Mouse (Mus musculus) heart, postnatal 0 days (tissue): ENCODE data around the gene Hist3h2a. TPM values are rescaled to one million over a fixed set of nuclear protein-coding genes. Genes with fewer than 3 reads are reported as not detected.

Experiments
- ATAC-seq: fragments of 200-750 bp; cut with Nextera tagmentation; 2 replicates; pipeline ENCODE4 v1.8.0; 2017; ENCODE audit warnings: low read depth, moderate number of reproducible peaks, moderate library complexity; ENCODE audit not compliant: insufficient read depth
- DNase-seq: peaks from one replicate; pipeline ENCODE4 v3.0.0-alpha.2; 2016; ENCODE audit warnings: low spot score
- H3K27ac ChIP-seq: fragments of 300-500 bp; sonication (generic); 2 replicates; pipeline ENCODE4 v1.5.1; 2014; ENCODE audit warnings: low read depth, mild to moderate bottlenecking
- H3K27me3 ChIP-seq: fragments of 300-500 bp; sonication (generic); 2 replicates; pipeline ENCODE4 v1.6.1; 2014; ENCODE audit warnings: low read length, mixed read lengths; ENCODE audit not compliant: control insufficient read depth, insufficient read depth
- H3K36me3 ChIP-seq: fragments of 300-500 bp; sonication (generic); replicated peaks from 2 replicates; pipeline ENCODE4 v1.6.1; 2014; ENCODE audit warnings: low read length, mixed read lengths; ENCODE audit not compliant: control insufficient read depth, insufficient read depth
- H3K4me1 ChIP-seq: fragments of 300-500 bp; sonication (generic); 2 replicates; pipeline ENCODE4 v1.6.1; 2014; ENCODE audit warnings: antibody characterized with exemption; ENCODE audit not compliant: control insufficient read depth, insufficient read depth
- H3K4me2 ChIP-seq: fragments of 300-500 bp; sonication (generic); 2 replicates; pipeline ENCODE4 v1.6.1; 2014; ENCODE audit warnings: low read depth, mild to moderate bottlenecking, low read length, moderate library complexity
- H3K4me3 ChIP-seq: fragments of 300-500 bp; sonication (generic); 2 replicates; pipeline ENCODE4 v1.5.1; 2014; ENCODE audit warnings: low read depth, low read length
- H3K9ac ChIP-seq: fragments of 300-500 bp; sonication (generic); replicated peaks from 2 replicates; pipeline ENCODE4 v1.6.1; 2014; ENCODE audit warnings: low read depth, low read length, mixed read lengths
- H3K9me3 ChIP-seq: fragments of 300-500 bp; sonication (generic); replicated peaks from 2 replicates; pipeline ENCODE4 v1.6.1; 2016; ENCODE audit warnings: low read length; ENCODE audit not compliant: control insufficient read depth
- CTCF ChIP-seq: IDR thresholded peaks from 2 replicates; pipeline ENCODE4 v1.5.1; 2016; ENCODE audit warnings: antibody characterized with exemption, control low read depth, low read depth
- EP300 ChIP-seq: IDR thresholded peaks from 2 replicates; pipeline ENCODE4 v1.6.1; 2016; ENCODE audit warnings: antibody characterized with exemption, low read depth
- WGBS: fragments of 180-500 bp; shearing (Covaris S2); extraction: QIAGEN DNeasy Blood & Tissue Kit; methylation state at CpG from one replicate; pipeline ENCODE4 v1.1.7; 2014; 5-methylcytosine and 5-hydroxymethylcytosine counted together
- microRNA-seq: library from miRNA; unstranded; fragments of <30 nt; microRNA quantifications from one replicate; pipeline ENCODE4, GENCODE M21; 2016
- polyA plus RNA-seq: library from polyadenylated mRNA; unstranded; fragments of >200 nt; fragmentation: Nextera tagmentation; extraction: Ambion mirVana; gene quantifications from 2 replicates; pipeline ENCODE4 v1.2.1, GENCODE M21; 2015
- total RNA-seq: library from RNA; depleted of rRNA; stranded (reverse); fragments of >200 nt; gene quantifications from 2 replicates; pipeline ENCODE4 v1.2.3, GENCODE M21; 2014; ENCODE audit warnings: low replicate concordance; rRNA removed

Gene Hist3h2a
- total and polyA plus RNA-seq, 2 experiments from 2014 or later: 43.1 to 94.8 TPM

GRCm38 (mm10) chr11:58999830-59000229 is 45.3 kb downstream of the Hist3h2a start:
- Histone ChIP-seq H3K27me3 (0 out of 2 replicates have a peak, but pooled peaks cover 2% of the 10 kb centered on the region), H3K9ac (peak overlapping the region; percentile 48), H3K4me3 (peak overlapping the region; percentile 40; the same call in 1 of the 2 replicates), H3K27ac (peak overlapping the region; percentile 84), H3K36me3 (peaks cover 20% of the 10 kb centered on the region), H3K4me2 (peak overlapping the region; percentile 64), H3K4me1 (peaks cover 62% of the 10 kb centered on the region), H3K9me3 (no peaks in the 10 kb centered on the region)
- 61% methylated on average over 6 of the region's 6 CpGs for WGBS
- DNase-seq (no peak), ATAC-seq (no peak)
- no peak for TF ChIP-seq CTCF
- TF ChIP-seq EP300: no peak

DNA sequence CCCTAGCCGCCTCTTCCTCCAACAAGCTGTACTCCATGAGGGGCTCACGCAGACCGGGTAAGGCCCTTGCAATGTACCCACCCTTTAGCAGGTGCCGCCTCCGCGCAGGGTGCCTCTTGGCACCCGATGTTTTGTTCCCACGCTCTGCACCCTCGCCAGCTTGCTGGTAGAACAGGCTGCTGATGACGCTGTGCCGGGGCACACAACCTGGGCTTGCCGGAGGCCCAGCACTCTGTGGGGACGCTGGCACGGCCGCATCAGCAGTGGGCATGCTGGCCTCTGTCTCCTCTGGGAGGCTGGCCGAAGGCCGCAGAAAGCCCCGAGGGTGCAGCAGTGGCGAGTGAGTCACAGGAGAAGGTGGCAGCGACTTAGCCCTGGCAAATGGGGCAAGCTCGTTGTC is 46.1 kb downstream of the Hist3h2a start:
- peak overlapping the region; percentile 40; the same call in 1 of the 2 replicates for H3K4me3 ChIP-seq
- peaks cover 55% of the 10 kb centered on the region for H3K4me1 ChIP-seq

DNA sequence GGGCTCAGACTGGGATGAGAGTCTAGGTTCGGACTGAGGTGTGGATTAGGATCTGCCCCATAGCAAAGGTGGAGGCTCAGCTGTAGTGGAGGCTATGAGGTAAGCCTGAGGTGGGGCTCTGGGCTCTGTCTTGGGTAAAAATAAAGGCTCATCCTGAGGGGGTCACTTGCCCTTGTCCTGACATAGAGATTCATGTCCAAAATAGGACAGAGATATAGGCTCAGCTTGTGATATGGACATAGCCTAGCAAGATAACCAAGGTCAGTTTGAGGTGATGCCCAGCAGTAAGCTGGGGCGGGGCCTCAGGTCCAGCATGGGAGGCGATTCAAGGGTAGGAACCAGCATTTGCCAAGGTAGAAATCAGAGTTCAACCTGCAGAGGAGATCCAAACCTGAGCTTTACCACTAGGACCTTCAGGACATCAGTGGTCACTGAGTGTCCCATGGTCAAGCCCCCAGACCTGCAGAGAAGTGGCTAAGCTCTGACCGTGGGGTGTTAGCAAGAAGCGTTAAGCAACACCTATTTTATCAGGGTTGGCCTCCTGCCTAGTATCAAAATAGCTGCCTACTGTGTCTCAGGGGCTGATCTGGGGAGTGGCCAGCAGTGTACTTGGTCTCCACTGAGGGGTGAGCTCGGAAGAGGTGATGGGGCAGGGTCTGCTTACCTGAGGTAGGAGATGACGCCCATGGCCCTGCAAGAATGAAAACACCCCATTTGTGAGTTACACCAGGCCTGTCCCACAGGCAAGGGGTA is 48.0 kb downstream of the Hist3h2a start:
- Histone ChIP-seq H3K9me3 (no peaks in the 10 kb centered on the region), H3K4me1 (peaks cover 36% of the 10 kb centered on the region), H3K4me2 (peak overlapping the region; percentile 64), H3K9ac (peak overlapping the region; percentile 63), H3K4me3 (peak overlapping the region; percentile 39), H3K27ac (peak overlapping the region; percentile 94), H3K27me3 (no peaks in the 10 kb centered on the region), H3K36me3 (no peaks in the 10 kb centered on the region)
- ATAC-seq: peak; percentile 86
- DNase-seq: peak; percentile 80
- no peak for TF ChIP-seq CTCF
- TF ChIP-seq EP300: peak; percentile 46
- 30% methylated on average over 7 of the region's 7 CpGs for WGBS

More for the DNA sequence above, 46.1 kb downstream of the Hist3h2a start:
- H3K27me3 ChIP-seq: no peaks in the 10 kb centered on the region
- WGBS: 86% methylated on average over 21 of the region's 21 CpGs
- peaks cover 14% of the 10 kb centered on the region; the same call in 1 of the 2 replicates for H3K36me3 ChIP-seq
- peak overlapping the region; percentile 84 for H3K27ac ChIP-seq
- H3K9me3 ChIP-seq: no peaks in the 10 kb centered on the region
- H3K4me2 ChIP-seq: peak overlapping the region; percentile 64
- DNase-seq: no peak
- no peak for ATAC-seq
- no peak overlapping the region for H3K9ac ChIP-seq
- TF ChIP-seq CTCF (no peak), EP300 (no peak)

Small RNA genes lying within 50 kb of the gene (microRNA-seq; reads per million reads assigned to microRNA genes)
- not detected for gene Gm44313

Other genes starting within 250 kb of the Hist3h2a start
- gene Olfr318, start 230.7 kb upstream of the Hist3h2a start, total RNA-seq: not detected in 2 replicates
- not detected in 2 replicates for gene Olfr318, start 230.7 kb upstream of the Hist3h2a start, polyA plus RNA-seq
- gene Olfr317, start 215.5 kb upstream of the Hist3h2a start, total RNA-seq: not detected in 2 replicates
- not detected in 2 replicates for gene Olfr317, start 215.5 kb upstream of the Hist3h2a start, polyA plus RNA-seq
- not detected in 2 replicates for gene Olfr316, start 202.0 kb upstream of the Hist3h2a start, total RNA-seq
- gene Olfr316, start 202.0 kb upstream of the Hist3h2a start, polyA plus RNA-seq: not detected in 2 replicates
- not detected in 2 replicates for gene Olfr315, start 181.5 kb upstream of the Hist3h2a start, total RNA-seq
- not detected in 2 replicates for gene Olfr315, start 181.5 kb upstream of the Hist3h2a start, polyA plus RNA-seq
- not detected in 2 replicates for gene Olfr314, start 171.7 kb upstream of the Hist3h2a start, total RNA-seq
- not detected in 2 replicates for gene Olfr314, start 171.7 kb upstream of the Hist3h2a start, polyA plus RNA-seq
- not detected in 2 replicates for gene Fam183b, start 152.7 kb upstream of the Hist3h2a start, total RNA-seq
- 0.87 and 1.9 TPM in 2 replicates for gene Fam183b, start 152.7 kb upstream of the Hist3h2a start, polyA plus RNA-seq
- gene Olfr313, start 139.7 kb upstream of the Hist3h2a start, total RNA-seq: 0.12 TPM in 1 of 2 replicates, not detected in the other
- 0.04 TPM in 1 of 2 replicates, not detected in the other for gene Olfr313, start 139.7 kb upstream of the Hist3h2a start, polyA plus RNA-seq
- 0.35 TPM in 1 of 2 replicates, not detected in the other for gene Olfr312, start 125.4 kb upstream of the Hist3h2a start, total RNA-seq
- 0.05 TPM in 1 of 2 replicates, not detected in the other for gene Olfr312, start 125.4 kb upstream of the Hist3h2a start, polyA plus RNA-seq
- gene Olfr311, start 115.4 kb upstream of the Hist3h2a start, total RNA-seq: not detected in 2 replicates
- gene Olfr311, start 115.4 kb upstream of the Hist3h2a start, polyA plus RNA-seq: 0.07 TPM in 1 of 2 replicates, not detected in the other
- 2.5 and 2.7 TPM in 2 replicates for gene Gm12258, start 107.5 kb upstream of the Hist3h2a start, total RNA-seq
- 2.1 and 2.7 TPM in 2 replicates for gene Gm12258, start 107.5 kb upstream of the Hist3h2a start, polyA plus RNA-seq
- gene 2810021J22Rik, start 87.5 kb upstream of the Hist3h2a start, total RNA-seq: 1.4 and 1.5 TPM in 2 replicates
- 2.2 and 3.4 TPM in 2 replicates for gene 2810021J22Rik, start 87.5 kb upstream of the Hist3h2a start, polyA plus RNA-seq
- gene Zfp39, start 50.5 kb upstream of the Hist3h2a start, total RNA-seq: 4.1 and 6.6 TPM in 2 replicates
- 2.2 TPM in 2 replicates for gene Zfp39, start 50.5 kb upstream of the Hist3h2a start, polyA plus RNA-seq
- gene Btnl10, start 36.8 kb upstream of the Hist3h2a start, total RNA-seq: not detected in 2 replicates
- gene Btnl10, start 36.8 kb upstream of the Hist3h2a start, polyA plus RNA-seq: 0.07 TPM in 1 of 2 replicates, not detected in the other
- 301 and 362 TPM in 2 replicates for gene Rnf187, start 15.8 kb upstream of the Hist3h2a start, total RNA-seq
- 145 and 147 TPM in 2 replicates for gene Rnf187, start 15.8 kb upstream of the Hist3h2a start, polyA plus RNA-seq
- gene Hist3h2ba, start 5.8 kb upstream of the Hist3h2a start, total RNA-seq: 26.3 and 44.3 TPM in 2 replicates
- 7.0 and 8.2 TPM in 2 replicates for gene Hist3h2ba, start 5.8 kb upstream of the Hist3h2a start, polyA plus RNA-seq
- gene Trim17, start within 50 bp of the Hist3h2a start, total RNA-seq: 0.62 TPM in 1 of 2 replicates, not detected in the other
- gene Trim17, start within 50 bp of the Hist3h2a start, polyA plus RNA-seq: 0.26 and 0.33 TPM in 2 replicates
- gene Trim11, start 23.4 kb downstream of the Hist3h2a start, total RNA-seq: 36.8 and 37.4 TPM in 2 replicates
- gene Trim11, start 23.4 kb downstream of the Hist3h2a start, polyA plus RNA-seq: 26.0 and 26.5 TPM in 2 replicates
- gene Obscn, start 181.7 kb downstream of the Hist3h2a start, total RNA-seq: 225 and 245 TPM in 2 replicates
- gene Obscn, start 181.7 kb downstream of the Hist3h2a start, polyA plus RNA-seq: 106 and 107 TPM in 2 replicates
- 10.2 and 12.4 TPM in 2 replicates for gene Iba57, start 209.1 kb downstream of the Hist3h2a start, total RNA-seq
- gene Iba57, start 209.1 kb downstream of the Hist3h2a start, polyA plus RNA-seq: 10.7 and 11.0 TPM in 2 replicates
- gene Gjc2, start 228.5 kb downstream of the Hist3h2a start, total RNA-seq: 0.08 and 0.12 TPM in 2 replicates
- gene Gjc2, start 228.5 kb downstream of the Hist3h2a start, polyA plus RNA-seq: 0.63 and 0.75 TPM in 2 replicates
- gene Guk1, start 237.5 kb downstream of the Hist3h2a start, total RNA-seq: 47.5 and 60.3 TPM in 2 replicates
- gene Guk1, start 237.5 kb downstream of the Hist3h2a start, polyA plus RNA-seq: 138 and 146 TPM in 2 replicates
- 174 and 187 TPM in 2 replicates for gene Mrpl55, start 247.8 kb downstream of the Hist3h2a start, total RNA-seq
- 196 and 199 TPM in 2 replicates for gene Mrpl55, start 247.8 kb downstream of the Hist3h2a start, polyA plus RNA-seq